In the genomic region with DNA sequence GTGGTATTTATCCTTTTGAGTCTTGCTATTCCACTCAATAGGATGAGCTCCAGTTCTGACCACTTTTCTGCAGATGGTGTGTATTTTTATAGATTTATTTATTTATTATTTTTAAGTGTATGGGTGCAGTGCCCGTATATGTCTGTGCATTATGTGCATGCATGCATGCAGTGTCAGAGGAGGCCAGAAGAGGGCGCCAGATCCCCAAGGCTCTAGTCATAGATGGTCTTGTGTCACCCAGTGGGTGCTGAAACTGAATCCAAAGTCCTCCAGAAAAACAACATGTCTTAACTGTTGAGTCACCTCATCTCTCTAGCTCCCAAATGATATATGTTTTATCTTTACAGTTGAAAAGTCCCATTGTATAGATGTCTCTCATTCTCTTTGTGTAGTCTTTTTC, we compare ENCODE assay signal across 10 mouse cellular contexts.
DNase-seq lines count a peak whose midpoint lies in the region; ATAC-seq and TF ChIP-seq lines count a peak whose summit lies in the region.
"Had no signal": no experiment of that assay in that cellular context is flagged by ENCODE, and none has a peak within 500 bp of the region (broad histone marks: within the 10 kb centered on the region; RNA-seq: fewer than 3 reads in every experiment).

No protein-coding gene starts in this region.

- H3K27me3 ChIP-seq in kidney, embryonic 14.5 days (ENCODE audit: control insufficient read depth, insufficient read depth, low read length): no peaks in the 10 kb centered on the region
- H3K27me3 ChIP-seq in testis, adult 2 months (ENCODE audit: control insufficient read depth, insufficient read depth, low read length): no peaks in the 10 kb centered on the region
- H3K27me3 ChIP-seq: heart, embryonic 13.5 days had no signal

- DNase-seq in kidney, adult 18-20 months: peak; percentile 14
- DNase-seq in retina, postnatal 1 day: peak; percentile 22
- DNase-seq in retina, embryonic 14.5 days (ENCODE audit: low spot score): no peak
- DNase-seq in NIH3T3 (ENCODE audit: low read depth): peak; percentile 2
- no peak for DNase-seq in natural killer cell, adult 2 months (ENCODE audit: low spot score in 2 of 2)
- no peak for DNase-seq in cerebellum, adult 9-10 months
- DNase-seq: cerebellum, postnatal 36 days had no signal

- no peak overlapping the region for H3K27ac ChIP-seq in kidney, embryonic 14.5 days (ENCODE audit: low read depth, low read length)
- H3K27ac ChIP-seq in testis, adult 2 months (ENCODE audit: control insufficient read depth, insufficient read depth, low read depth, low read length): no peak overlapping the region
- H3K27ac ChIP-seq: heart, embryonic 13.5 days had no signal

- H3K4me1 ChIP-seq in kidney, embryonic 14.5 days (ENCODE audit: control insufficient read depth, insufficient read depth, low read length): no peaks in the 10 kb centered on the region
- peaks cover 9% of the 10 kb centered on the region for H3K4me1 ChIP-seq in testis, adult 2 months (ENCODE audit: control insufficient read depth, insufficient read depth, low read length)

- H3K9me3 ChIP-seq in kidney, embryonic 14.5 days (ENCODE audit: control insufficient read depth, low read length): no peaks in the 10 kb centered on the region

- no peak for TF ChIP-seq POLR2A in testis, adult 2 months (IDR thresholded peaks at IDR 0.05; ENCODE audit: control insufficient read depth, low read depth, low read length)

- TF ChIP-seq CTCF in testis, adult 2 months (IDR thresholded peaks at IDR 0.05; ENCODE audit: control insufficient read depth, insufficient read depth, insufficient replicate concordance, low read depth, low read length): peak; percentile 89; the same call in 1 of the 2 replicates

- no peak for ATAC-seq in kidney, embryonic 14.5 days (ENCODE audit: low FRiP score, low TSS enrichment)

- WGBS in kidney, embryonic 14.5 days: 83% methylated on average over 2 of the region's 2 CpGs

- H3K4me3 ChIP-seq in kidney, embryonic 14.5 days (ENCODE audit: low read length): no peak overlapping the region
- no peak overlapping the region for H3K4me3 ChIP-seq in testis, adult 2 months (ENCODE audit: control insufficient read depth, low read depth, low read length)
- H3K4me3 ChIP-seq: heart, embryonic 13.5 days had no signal

- no peaks in the 10 kb centered on the region for H3K36me3 ChIP-seq in kidney, embryonic 14.5 days (ENCODE audit: control insufficient read depth, insufficient read depth, low read length)
- H3K36me3 ChIP-seq in testis, adult 2 months (ENCODE audit: control insufficient read depth, insufficient read depth, low read length): no peaks in the 10 kb centered on the region
- H3K36me3 ChIP-seq: heart, embryonic 13.5 days had no signal

- H3K4me2 ChIP-seq in kidney, embryonic 14.5 days (replicated peaks; ENCODE audit: low read depth, low read length): no peak overlapping the region
- H3K4me2 ChIP-seq: heart, embryonic 13.5 days had no signal

- no peak overlapping the region for H3K9ac ChIP-seq in kidney, embryonic 14.5 days (ENCODE audit: low read depth, low read length)
- H3K9ac ChIP-seq: heart, embryonic 13.5 days had no signal

Comparison
In these comparisons a context has a peak if more than half of its experiments do, and no peak if none do; other contexts are left out.
1. DNase-seq: peak in kidney, adult 18-20 months (single experiment), retina, postnatal 1 day (single experiment) and NIH3T3 (single experiment); none in retina, embryonic 14.5 days (single experiment), natural killer cell, adult 2 months (0 of 2) and cerebellum, adult 9-10 months (single experiment).